Mouse (Mus musculus): ENCODE measurements at regions not wholly inside any gene's neighbourhood (a gene's known extent, or its start where the extent isn't known, plus 50 kb on each side); places are given as distances from the start of the nearest gene placed in this dataset.

DNA sequence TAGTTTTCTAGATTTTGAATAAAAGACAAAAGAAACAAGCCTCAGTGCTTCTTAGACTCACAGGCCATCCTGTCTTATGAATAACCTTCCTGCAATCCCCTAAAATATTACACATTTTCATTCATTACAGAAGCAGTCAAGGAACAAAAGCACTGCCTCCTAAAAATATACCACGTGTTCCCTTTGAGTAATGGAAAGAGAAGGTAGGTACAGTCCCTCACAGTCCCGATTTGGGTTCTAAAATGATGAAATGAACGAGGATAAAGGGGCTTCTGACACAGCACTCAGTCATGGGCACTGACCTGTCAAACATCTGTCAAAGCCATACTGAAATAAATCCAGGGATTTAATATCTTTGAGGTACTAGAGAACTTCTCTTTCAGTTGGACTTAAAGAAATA is 159.9 kb downstream of the AW209491 start:
- no peaks in the 10 kb centered on the region for H3K4me1 ChIP-seq (ENCODE audit: control insufficient read depth, insufficient read depth, low read length)
- H3K9ac ChIP-seq (ENCODE audit: low read depth, low read length): no peak overlapping the region
- intact Hi-C loops (cut with DNase I): no loop called here
- no peak for TF ChIP-seq CTCF (IDR thresholded peaks at IDR 0.05)
- TF ChIP-seq POLR2A (IDR thresholded peaks at IDR 0.05; ENCODE audit: insufficient read depth, low read depth, low read length): no peak
- TF ChIP-seq EP300 (IDR thresholded peaks at IDR 0.05; ENCODE audit: insufficient read depth, low read depth, low read length): no peak
- H3K36me3 ChIP-seq (ENCODE audit: control insufficient read depth, insufficient read depth, low read length): no peaks in the 10 kb centered on the region
- 52% methylated on average over 3 of the region's 3 CpGs for WGBS
- no peaks in the 10 kb centered on the region for H3K79me2 ChIP-seq (replicated peaks; ENCODE audit: control insufficient read depth, insufficient read depth, low read length)
- no peak overlapping the region for H3K27ac ChIP-seq
- no peaks in the 10 kb centered on the region for H3K27me3 ChIP-seq (ENCODE audit: control insufficient read depth, insufficient read depth, low read length)
- H3K4me3 ChIP-seq: no peak overlapping the region
- DNase-seq: no peak

DNA sequence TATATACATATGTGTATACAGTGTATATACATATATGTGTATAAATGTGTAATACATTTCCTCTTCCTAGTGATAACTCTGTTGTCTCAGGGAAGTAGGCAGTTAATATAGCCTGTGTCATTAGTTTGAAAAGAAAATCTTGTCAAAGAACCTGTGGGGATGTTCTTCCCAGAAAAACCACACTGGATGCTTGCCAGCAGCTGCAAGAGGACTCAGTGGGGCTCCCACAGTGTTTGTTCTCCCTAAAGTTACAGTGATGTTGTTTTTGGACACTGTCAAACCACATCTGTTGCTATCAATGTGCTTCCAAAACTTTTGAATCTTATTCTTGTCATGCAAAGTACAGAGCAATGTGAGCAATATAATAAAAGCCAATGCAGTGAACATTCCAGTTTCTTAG is 170.3 kb downstream of the AW209491 start:
- Histone ChIP-seq H3K79me2 (replicated peaks; ENCODE audit: control insufficient read depth, insufficient read depth, low read length) (no peaks in the 10 kb centered on the region), H3K9ac (ENCODE audit: low read depth, low read length) (no peak overlapping the region), H3K27me3 (ENCODE audit: control insufficient read depth, insufficient read depth, low read length) (no peaks in the 10 kb centered on the region), H3K36me3 (ENCODE audit: control insufficient read depth, insufficient read depth, low read length) (no peaks in the 10 kb centered on the region), H3K4me3 (no peak overlapping the region), H3K4me1 (ENCODE audit: control insufficient read depth, insufficient read depth, low read length) (peaks cover 2% of the 10 kb centered on the region; the same call in 1 of the 2 replicates), H3K27ac (no peak overlapping the region)
- DNase-seq: peak in 1 of 2 experiments; percentile 10
- intact Hi-C loops (cut with DNase I): no loop called here
- no peak for TF ChIP-seq CTCF (IDR thresholded peaks at IDR 0.05)
- no peak for TF ChIP-seq EP300 (IDR thresholded peaks at IDR 0.05; ENCODE audit: insufficient read depth, low read depth, low read length)
- TF ChIP-seq POLR2A (IDR thresholded peaks at IDR 0.05; ENCODE audit: insufficient read depth, low read depth, low read length): no peak

DNA sequence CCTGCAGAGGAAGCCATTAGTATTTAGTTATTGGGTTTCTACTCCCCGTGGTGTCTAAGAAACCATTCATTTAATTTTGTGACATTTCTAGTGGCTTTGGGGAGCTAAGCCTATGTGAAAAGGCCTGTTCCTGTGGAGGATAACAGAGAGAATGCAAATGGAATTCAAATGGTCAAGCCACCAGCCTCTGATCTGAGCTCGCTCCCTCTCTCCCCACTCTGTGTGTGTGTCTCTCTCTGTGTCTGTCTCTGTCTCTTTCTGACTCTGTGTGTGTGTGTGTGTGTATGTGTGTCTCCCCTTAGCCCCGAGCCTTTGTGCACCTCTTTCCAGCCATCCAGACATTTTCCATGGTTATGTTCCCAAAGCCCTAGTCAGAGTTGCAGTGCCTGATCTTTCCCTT is 171.1 kb downstream of the AW209491 start:
- WGBS: 36% methylated on average over 3 of the region's 3 CpGs
- H3K79me2 ChIP-seq (replicated peaks; ENCODE audit: control insufficient read depth, insufficient read depth, low read length): no peaks in the 10 kb centered on the region
- H3K36me3 ChIP-seq (ENCODE audit: control insufficient read depth, insufficient read depth, low read length): no peaks in the 10 kb centered on the region
- H3K4me1 ChIP-seq (ENCODE audit: control insufficient read depth, insufficient read depth, low read length): peaks cover 2% of the 10 kb centered on the region; the same call in 1 of the 2 replicates
- H3K9ac ChIP-seq (ENCODE audit: low read depth, low read length): no peak overlapping the region
- H3K4me3 ChIP-seq: no peak overlapping the region
- TF ChIP-seq CTCF (IDR thresholded peaks at IDR 0.05) (no peak), EP300 (IDR thresholded peaks at IDR 0.05; ENCODE audit: insufficient read depth, low read depth, low read length) (no peak), POLR2A (IDR thresholded peaks at IDR 0.05; ENCODE audit: insufficient read depth, low read depth, low read length) (no peak)
- no peak for DNase-seq
- H3K27me3 ChIP-seq (ENCODE audit: control insufficient read depth, insufficient read depth, low read length): no peaks in the 10 kb centered on the region
- intact Hi-C loops (cut with DNase I): no loop called here
- no peak overlapping the region for H3K27ac ChIP-seq

DNA sequence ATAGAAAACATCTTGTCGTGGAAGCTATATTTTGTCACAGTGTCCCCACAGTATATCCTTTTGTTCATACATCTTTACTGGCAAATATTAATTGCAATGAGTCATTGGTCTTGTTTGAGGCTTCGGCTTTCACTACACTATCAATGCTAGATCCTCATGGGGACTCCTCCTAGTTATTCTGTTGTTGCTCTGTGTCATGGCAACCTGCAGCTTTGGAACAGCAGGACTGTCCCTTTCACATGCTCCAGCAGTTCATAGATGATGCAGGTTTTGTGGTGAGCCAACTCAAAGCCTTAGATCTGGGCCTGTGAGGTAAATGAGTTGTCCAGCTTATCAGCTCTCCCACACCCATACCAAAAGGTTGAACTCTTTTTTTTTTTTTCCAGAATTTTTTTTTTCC is 172.4 kb downstream of the AW209491 start:
- H3K36me3 ChIP-seq (ENCODE audit: control insufficient read depth, insufficient read depth, low read length): no peaks in the 10 kb centered on the region
- peaks cover 2% of the 10 kb centered on the region; the same call in 1 of the 2 replicates for H3K4me1 ChIP-seq (ENCODE audit: control insufficient read depth, insufficient read depth, low read length)
- no peak overlapping the region for H3K9ac ChIP-seq (ENCODE audit: low read depth, low read length)
- H3K79me2 ChIP-seq (replicated peaks; ENCODE audit: control insufficient read depth, insufficient read depth, low read length): no peaks in the 10 kb centered on the region
- H3K27me3 ChIP-seq (ENCODE audit: control insufficient read depth, insufficient read depth, low read length): no peaks in the 10 kb centered on the region
- WGBS: 61% methylated on average over 2 of the region's 2 CpGs
- no peak for TF ChIP-seq CTCF (IDR thresholded peaks at IDR 0.05)
- no peak for TF ChIP-seq POLR2A (IDR thresholded peaks at IDR 0.05; ENCODE audit: insufficient read depth, low read depth, low read length)
- TF ChIP-seq EP300 (IDR thresholded peaks at IDR 0.05; ENCODE audit: insufficient read depth, low read depth, low read length): no peak
- peak in 1 of 2 experiments; percentile 10 for DNase-seq
- intact Hi-C loops (cut with DNase I): no loop called here
- no peak overlapping the region for H3K27ac ChIP-seq
- H3K4me3 ChIP-seq: no peak overlapping the region

DNA sequence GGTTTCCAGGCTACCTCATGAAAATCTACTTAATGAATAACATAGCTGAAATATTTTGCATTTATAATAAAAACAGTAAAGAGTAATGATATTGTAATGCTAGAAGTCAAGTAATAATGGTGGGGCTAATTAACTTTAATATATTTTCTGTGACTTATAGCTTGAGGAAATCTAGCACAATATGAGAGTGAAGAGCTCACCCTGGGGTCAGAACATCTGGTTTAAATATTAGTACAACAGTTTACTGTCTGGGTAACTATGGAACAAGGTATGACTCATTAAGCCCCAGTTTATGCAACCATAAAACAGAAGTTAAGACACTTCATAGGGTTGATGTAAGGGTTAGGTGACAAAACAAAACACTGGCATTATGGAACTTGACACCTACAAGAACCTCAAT is 205.4 kb downstream of the AW209491 start:
- H3K79me2 ChIP-seq (replicated peaks; ENCODE audit: control insufficient read depth, insufficient read depth, low read length): no peaks in the 10 kb centered on the region
- no peak overlapping the region for H3K9ac ChIP-seq (ENCODE audit: low read depth, low read length)
- H3K4me3 ChIP-seq: no peak overlapping the region
- DNase-seq: no peak
- H3K27ac ChIP-seq: no peak overlapping the region
- H3K36me3 ChIP-seq (ENCODE audit: control insufficient read depth, insufficient read depth, low read length): no peaks in the 10 kb centered on the region
- intact Hi-C loops (cut with DNase I): no loop called here
- no peak for TF ChIP-seq CTCF (IDR thresholded peaks at IDR 0.05)
- no peaks in the 10 kb centered on the region for H3K27me3 ChIP-seq (ENCODE audit: control insufficient read depth, insufficient read depth, low read length)
- H3K4me1 ChIP-seq (ENCODE audit: control insufficient read depth, insufficient read depth, low read length): no peaks in the 10 kb centered on the region

Data from heart, adult 2 months (tissue).